Mouse (Mus musculus) bone marrow, adult 2 months (tissue): ENCODE measurements at regions not wholly inside any gene's neighbourhood (a gene's known extent, or its start where the extent isn't known, plus 50 kb on each side); places are given as distances from the start of the nearest gene placed in this dataset.

Experiments used
- CTCF ChIP-seq: fragments of 200-500 bp; IDR thresholded peaks from 2 replicates; pipeline ENCODE4 v1.5.1; 2011; ENCODE audit warnings: low read length, control low read depth; ENCODE audit not compliant: control insufficient read depth, insufficient read depth
- POLR2A ChIP-seq: fragments of 200-500 bp; IDR thresholded peaks from 2 replicates; pipeline ENCODE4 v1.6.1; 2011; ENCODE audit warnings: low read depth, mild to moderate bottlenecking, control low read depth, low read length, borderline replicate concordance; ENCODE audit not compliant: control insufficient read depth

DNA sequence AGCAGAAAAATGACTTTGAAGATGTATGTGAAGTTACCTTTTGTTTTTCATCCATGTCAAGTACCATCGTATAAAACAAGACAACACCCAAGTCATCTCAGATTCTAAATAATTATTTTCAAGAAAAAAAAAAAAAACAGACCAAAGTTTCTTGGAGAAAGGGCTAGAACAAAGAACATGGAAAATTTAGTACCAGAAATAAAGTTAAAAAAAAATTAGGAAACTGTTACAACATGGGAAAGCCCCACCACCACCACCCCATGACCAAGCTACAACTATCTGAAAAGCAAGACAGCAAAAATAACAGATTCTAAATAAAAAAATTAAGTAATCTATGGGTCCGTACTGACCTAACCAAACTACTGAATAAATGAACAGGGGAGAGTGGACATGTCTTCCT is 235.3 kb upstream of the Smim15 start:
- TF ChIP-seq POLR2A: no peak
- no peak for TF ChIP-seq CTCF
